Mouse (Mus musculus): Measurements from ENCODE around the gene Gm20388. TPM values are rescaled to one million over a fixed set of nuclear protein-coding genes. Genes with fewer than 3 reads are reported as not detected.

Gene Gm20388
- polyA plus RNA-seq, 1 experiment = 0.36 TPM

GRCm38 (mm10) chr8:123740263-123740662 lies 3829.6 kb downstream of the Gm20388 start:
- H3K9me3 ChIP-seq (ENCODE audit: control insufficient read depth, low read length) = no peaks in the 10 kb centered on the region
- H3K4me3 ChIP-seq (replicated peaks) = no peak overlapping the region
- no peak for TF ChIP-seq TAL1 (IDR thresholded peaks at IDR 0.05; ENCODE audit: low read length)
- TF ChIP-seq GATA1 (IDR thresholded peaks at IDR 0.05; ENCODE audit: low read length) = no peak
- H3K36me3 ChIP-seq (ENCODE audit: control insufficient read depth) = no peaks in the 10 kb centered on the region
- H3K27me3 ChIP-seq (ENCODE audit: control insufficient read depth) = no peaks in the 10 kb centered on the region; the same call in 1 of the 2 replicates
- H3K4me1 ChIP-seq (ENCODE audit: control insufficient read depth) = no peaks in the 10 kb centered on the region

GRCm38 (mm10) chr8:123741232-123741631 lies 3830.6 kb downstream of the Gm20388 start:
- no peaks in the 10 kb centered on the region for H3K4me1 ChIP-seq (ENCODE audit: control insufficient read depth)
- no peak overlapping the region for H3K4me3 ChIP-seq (replicated peaks)
- no peak for TF ChIP-seq TAL1 (IDR thresholded peaks at IDR 0.05; ENCODE audit: low read length)
- no peak for TF ChIP-seq GATA1 (IDR thresholded peaks at IDR 0.05; ENCODE audit: low read length)
- no peaks in the 10 kb centered on the region; the same call in 1 of the 2 replicates for H3K27me3 ChIP-seq (ENCODE audit: control insufficient read depth)
- H3K36me3 ChIP-seq (ENCODE audit: control insufficient read depth) = no peaks in the 10 kb centered on the region
- no peaks in the 10 kb centered on the region for H3K9me3 ChIP-seq (ENCODE audit: control insufficient read depth, low read length)

- Histone ChIP-seq H3K27me3 (ENCODE audit: control insufficient read depth) (no peaks in the 10 kb centered on the region; the same call in 1 of the 2 replicates), H3K36me3 (ENCODE audit: control insufficient read depth) (no peaks in the 10 kb centered on the region), H3K4me1 (ENCODE audit: control insufficient read depth) (no peaks in the 10 kb centered on the region), H3K4me3 (replicated peaks) (no peak overlapping the region), H3K9me3 (ENCODE audit: control insufficient read depth, low read length) (no peaks in the 10 kb centered on the region)
- no peak for TF ChIP-seq TAL1 (IDR thresholded peaks at IDR 0.05; ENCODE audit: low read length)
- no peak for TF ChIP-seq GATA1 (IDR thresholded peaks at IDR 0.05; ENCODE audit: low read length)
Measured at GRCm38 (mm10) chr8:123746488-123746887, 3835.8 kb downstream of the Gm20388 start.

GRCm38 (mm10) chr8:123747772-123748171 lies 3837.1 kb downstream of the Gm20388 start:
- Histone ChIP-seq H3K4me3 (replicated peaks) (no peak overlapping the region), H3K36me3 (ENCODE audit: control insufficient read depth) (no peaks in the 10 kb centered on the region), H3K27me3 (ENCODE audit: control insufficient read depth) (no peaks in the 10 kb centered on the region; the same call in 1 of the 2 replicates), H3K9me3 (ENCODE audit: control insufficient read depth, low read length) (no peaks in the 10 kb centered on the region), H3K4me1 (ENCODE audit: control insufficient read depth) (no peaks in the 10 kb centered on the region)
- no peak for TF ChIP-seq GATA1 (IDR thresholded peaks at IDR 0.05; ENCODE audit: low read length)
- no peak for TF ChIP-seq TAL1 (IDR thresholded peaks at IDR 0.05; ENCODE audit: low read length)

- Histone ChIP-seq H3K4me3 (replicated peaks) (no peak overlapping the region), H3K9me3 (ENCODE audit: control insufficient read depth, low read length) (no peaks in the 10 kb centered on the region), H3K36me3 (ENCODE audit: control insufficient read depth) (no peaks in the 10 kb centered on the region), H3K4me1 (ENCODE audit: control insufficient read depth) (no peaks in the 10 kb centered on the region), H3K27me3 (ENCODE audit: control insufficient read depth) (peaks cover 19% of the 10 kb centered on the region)
- TF ChIP-seq TAL1 (IDR thresholded peaks at IDR 0.05; ENCODE audit: low read length) (no peak), GATA1 (IDR thresholded peaks at IDR 0.05; ENCODE audit: low read length) (no peak)
Measured at GRCm38 (mm10) chr8:123750171-123750693, 3839.6 kb downstream of the Gm20388 start.

- H3K27me3 ChIP-seq (ENCODE audit: control insufficient read depth) = peaks cover 19% of the 10 kb centered on the region
- H3K9me3 ChIP-seq (ENCODE audit: control insufficient read depth, low read length) = no peaks in the 10 kb centered on the region
- H3K4me3 ChIP-seq (replicated peaks) = no peak overlapping the region
- no peaks in the 10 kb centered on the region for H3K4me1 ChIP-seq (ENCODE audit: control insufficient read depth)
- no peak for TF ChIP-seq TAL1 (IDR thresholded peaks at IDR 0.05; ENCODE audit: low read length)
- no peak for TF ChIP-seq GATA1 (IDR thresholded peaks at IDR 0.05; ENCODE audit: low read length)
- H3K36me3 ChIP-seq (ENCODE audit: control insufficient read depth) = no peaks in the 10 kb centered on the region
Measured at GRCm38 (mm10) chr8:123752773-123753468, 3842.3 kb downstream of the Gm20388 start.

GRCm38 (mm10) chr8:123753604-123754375 lies 3843.1 kb downstream of the Gm20388 start:
- peaks cover 19% of the 10 kb centered on the region for H3K27me3 ChIP-seq (ENCODE audit: control insufficient read depth)
- TF ChIP-seq TAL1 (IDR thresholded peaks at IDR 0.05; ENCODE audit: low read length) (no peak), GATA1 (IDR thresholded peaks at IDR 0.05; ENCODE audit: low read length) (no peak)

GRCm38 (mm10) chr8:123754538-123755431 lies 3844.1 kb downstream of the Gm20388 start:
- TF ChIP-seq GATA1 (IDR thresholded peaks at IDR 0.05; ENCODE audit: low read length) = no peak
- no peak for TF ChIP-seq TAL1 (IDR thresholded peaks at IDR 0.05; ENCODE audit: low read length)

More at GRCm38 (mm10) chr8:123753604-123754375, 3843.1 kb downstream of the Gm20388 start:
- H3K4me3 ChIP-seq (replicated peaks) = no peak overlapping the region
- no peaks in the 10 kb centered on the region for H3K36me3 ChIP-seq (ENCODE audit: control insufficient read depth)
- H3K9me3 ChIP-seq (ENCODE audit: control insufficient read depth, low read length) = no peaks in the 10 kb centered on the region
- no peaks in the 10 kb centered on the region for H3K4me1 ChIP-seq (ENCODE audit: control insufficient read depth)

More at GRCm38 (mm10) chr8:123754538-123755431, 3844.1 kb downstream of the Gm20388 start:
- peaks cover 19% of the 10 kb centered on the region for H3K27me3 ChIP-seq (ENCODE audit: control insufficient read depth)
- no peak overlapping the region for H3K4me3 ChIP-seq (replicated peaks)
- H3K36me3 ChIP-seq (ENCODE audit: control insufficient read depth) = no peaks in the 10 kb centered on the region
- no peaks in the 10 kb centered on the region for H3K9me3 ChIP-seq (ENCODE audit: control insufficient read depth, low read length)
- H3K4me1 ChIP-seq (ENCODE audit: control insufficient read depth) = no peaks in the 10 kb centered on the region

All from erythroblast, embryonic 14.5 days (primary cell).